Mouse (Mus musculus): ENCODE results near the gene Isg20. TPM values are rescaled to one million over a fixed set of nuclear protein-coding genes. Genes with fewer than 3 reads are reported as not detected.

Gene Isg20
- polyA plus RNA-seq (2016; fragmentation: Nextera tagmentation; extraction: Ambion mirVana): 0.59 TPM in 1 of 2 replicates, not detected in the other

DNA sequence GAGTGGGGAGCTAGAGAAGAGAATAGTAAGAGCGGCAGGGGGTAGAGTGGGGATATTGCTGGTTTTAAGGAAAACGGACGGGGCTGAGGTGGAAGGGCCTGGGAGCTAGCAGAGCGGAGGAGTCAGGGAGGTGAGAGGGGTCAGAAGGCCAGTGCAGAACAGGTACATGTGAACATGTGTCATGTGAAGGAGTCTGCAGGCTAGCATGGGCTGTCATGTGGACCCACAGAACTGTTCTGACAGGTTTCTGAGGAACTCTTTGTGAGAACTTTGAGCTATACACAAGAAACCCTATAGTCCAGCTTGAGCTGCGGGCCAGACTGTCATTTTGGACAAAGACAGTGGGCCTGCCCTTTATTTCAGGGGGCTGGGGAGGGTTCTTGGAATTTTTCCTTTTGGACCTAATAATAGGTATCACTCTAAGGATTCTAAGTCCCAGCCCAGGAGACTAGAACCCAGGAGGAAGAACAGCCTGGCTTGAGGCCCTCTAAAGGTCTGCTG, at the start of gene Isg20:
Gene Isg20 (plus strand): TSS at position 451 of the 501 bp plus-strand sequence.
- peak within 1 kb of the TSS; percentile 23 for H3K4me2 ChIP-seq (replicated peaks)
- no peaks in the 10 kb centered on the region for H3K36me3 ChIP-seq
- H3K4me1 ChIP-seq: 0 out of 2 replicates have a peak, but pooled peaks cover 5% of the 10 kb centered on the region
- no peak within 1 kb of the TSS for H3K4me3 ChIP-seq
- H3K27ac ChIP-seq: no peak within 1 kb of the TSS
- H3K27me3 ChIP-seq: no peaks in the 10 kb centered on the region
- no peak for ATAC-seq (ENCODE audit: insufficient number of reproducible peaks, insufficient read depth, low FRiP score, low TSS enrichment)
- H3K9me3 ChIP-seq: no peaks in the 10 kb centered on the region
- no peak within 1 kb of the TSS for H3K9ac ChIP-seq
- WGBS: 64% methylated on average over 5 of the region's 5 CpGs

DNA sequence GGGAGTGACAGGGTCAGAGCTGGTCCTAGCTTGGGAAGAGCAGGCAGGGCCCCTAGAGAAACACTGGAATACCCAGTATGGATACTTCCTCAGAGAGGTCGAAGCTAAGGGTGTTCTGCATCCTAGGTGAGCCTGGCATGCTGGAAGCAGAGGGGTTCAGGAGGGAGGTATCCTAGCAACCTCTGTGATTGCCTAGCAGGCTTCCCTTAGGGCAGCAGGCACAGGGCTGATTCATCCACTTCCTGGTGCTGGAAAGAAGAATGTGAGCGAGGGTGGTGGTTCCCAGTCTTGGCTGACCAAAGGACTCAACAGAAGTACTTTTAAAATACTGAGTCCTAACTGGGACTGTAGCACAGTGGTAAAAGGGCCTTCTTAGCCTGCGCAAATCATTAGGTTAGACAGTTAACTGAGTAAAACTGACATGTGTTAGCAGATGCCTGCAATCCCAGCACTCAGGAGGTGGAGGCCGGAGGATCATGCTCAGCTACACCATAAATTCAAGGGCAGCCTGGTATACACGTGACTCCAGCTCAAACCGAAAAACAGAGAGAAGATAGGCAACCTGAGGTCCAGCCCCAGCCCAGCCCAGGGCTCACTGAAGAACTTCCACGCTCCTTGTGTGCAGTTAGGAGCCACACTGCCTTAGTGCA, 49.3 kb upstream of the Isg20 start:
- Histone ChIP-seq H3K36me3 (no peaks in the 10 kb centered on the region), H3K4me3 (no peak overlapping the region), H3K9ac (no peak overlapping the region), H3K4me2 (replicated peaks) (no peak overlapping the region), H3K9me3 (no peaks in the 10 kb centered on the region), H3K27ac (no peak overlapping the region), H3K27me3 (no peaks in the 10 kb centered on the region), H3K4me1 (no peaks in the 10 kb centered on the region)
- ATAC-seq (ENCODE audit: insufficient number of reproducible peaks, insufficient read depth, low FRiP score, low TSS enrichment): no peak
- 76% methylated on average over 7 of the region's 7 CpGs for WGBS

DNA sequence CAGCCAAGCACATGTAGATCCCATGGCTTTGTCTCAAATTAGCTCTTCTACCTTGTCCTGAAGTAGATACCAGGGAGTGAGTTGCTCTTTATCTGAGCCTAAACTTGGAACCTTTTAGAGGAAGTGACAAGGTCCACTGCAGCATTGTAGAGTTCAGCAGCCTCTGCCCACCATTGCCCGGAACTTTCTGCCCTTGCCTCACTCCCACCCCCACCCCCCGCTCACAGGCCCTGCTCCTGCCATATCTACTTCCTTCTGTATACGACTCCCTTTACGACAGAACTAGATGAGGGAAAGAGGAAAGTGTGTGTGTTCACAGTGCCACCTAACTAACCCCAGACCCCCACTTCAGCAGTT, 48.8 kb upstream of the Isg20 start:
- no peak for ATAC-seq (ENCODE audit: insufficient number of reproducible peaks, insufficient read depth, low FRiP score, low TSS enrichment)
- no peaks in the 10 kb centered on the region for H3K27me3 ChIP-seq
- 81% methylated on average over 4 of the region's 4 CpGs for WGBS

DNA sequence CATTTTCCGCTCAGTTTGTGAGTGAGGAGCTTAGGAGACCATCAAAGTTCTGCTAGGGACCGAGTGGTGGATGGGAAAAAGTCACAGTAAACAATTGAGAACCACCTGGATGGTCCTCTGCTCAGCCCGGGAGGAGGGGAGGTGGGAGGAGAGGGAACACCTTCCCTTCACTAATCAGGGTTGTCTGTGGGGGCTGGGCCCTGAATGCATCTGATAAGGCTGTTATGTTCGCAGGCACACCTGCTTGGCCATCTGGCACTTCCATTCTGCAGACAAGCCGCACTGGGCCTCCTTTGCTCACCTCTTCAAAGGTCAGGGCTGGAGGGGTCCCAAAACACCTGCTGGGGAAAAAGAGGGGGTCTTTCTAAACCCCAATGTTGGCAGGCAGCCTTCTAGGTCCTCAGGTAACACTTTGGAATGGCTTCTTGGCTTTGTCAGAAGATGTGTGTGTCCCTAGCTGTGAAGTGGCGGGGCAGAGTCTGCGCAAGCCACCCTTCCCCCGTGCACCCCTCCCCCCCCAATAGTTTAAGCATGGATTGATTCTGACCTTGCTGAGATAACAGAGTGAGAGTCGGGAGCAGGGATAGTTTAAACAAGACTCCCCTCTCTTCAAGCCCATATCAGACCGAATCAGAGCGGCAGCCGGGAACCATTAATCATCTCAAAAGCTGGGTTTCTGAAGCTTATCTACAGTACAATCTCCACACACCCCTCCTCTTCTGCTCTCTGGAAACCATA, 47.8 kb upstream of the Isg20 start:
- Histone ChIP-seq H3K9me3 (no peaks in the 10 kb centered on the region), H3K27ac (no peak overlapping the region), H3K36me3 (no peaks in the 10 kb centered on the region), H3K4me1 (no peaks in the 10 kb centered on the region), H3K27me3 (no peaks in the 10 kb centered on the region), H3K9ac (no peak overlapping the region), H3K4me3 (no peak overlapping the region), H3K4me2 (replicated peaks) (no peak overlapping the region)
- 55% methylated on average over 12 of the region's 12 CpGs for WGBS
- ATAC-seq (ENCODE audit: insufficient number of reproducible peaks, insufficient read depth, low FRiP score, low TSS enrichment): no peak

More for the DNA sequence above, 48.8 kb upstream of the Isg20 start:
- H3K4me2 ChIP-seq (replicated peaks): no peak overlapping the region
- H3K9ac ChIP-seq: no peak overlapping the region
- H3K4me3 ChIP-seq: no peak overlapping the region
- H3K4me1 ChIP-seq: no peaks in the 10 kb centered on the region
- no peaks in the 10 kb centered on the region for H3K9me3 ChIP-seq
- H3K36me3 ChIP-seq: no peaks in the 10 kb centered on the region
- no peak overlapping the region for H3K27ac ChIP-seq

DNA sequence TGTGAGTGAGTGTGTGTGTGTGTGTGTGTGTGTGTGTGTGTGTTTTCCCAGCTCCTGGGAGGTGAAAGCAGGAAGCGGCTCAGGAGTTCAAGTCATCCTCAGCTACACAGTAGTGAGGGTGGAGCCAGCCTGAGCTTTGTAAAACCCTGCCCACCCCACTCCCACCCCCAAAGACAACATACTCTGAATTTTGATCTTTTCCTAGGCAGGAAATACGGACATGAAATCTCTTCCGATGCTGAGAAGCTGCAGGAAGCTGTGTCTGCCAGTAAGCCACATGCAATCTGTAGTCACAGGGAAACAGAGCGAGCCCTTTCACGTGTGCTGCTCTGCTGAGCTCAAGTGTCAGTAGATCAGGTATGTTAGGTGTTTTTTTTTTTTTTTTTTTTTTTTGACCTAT, 44.5 kb upstream of the Isg20 start:
- Histone ChIP-seq H3K4me2 (replicated peaks) (no peak overlapping the region), H3K4me1 (no peaks in the 10 kb centered on the region), H3K4me3 (no peak overlapping the region), H3K9me3 (no peaks in the 10 kb centered on the region), H3K27me3 (no peaks in the 10 kb centered on the region), H3K36me3 (no peaks in the 10 kb centered on the region), H3K27ac (no peak overlapping the region), H3K9ac (no peak overlapping the region)
- 56% methylated on average over 4 of the region's 5 CpGs for WGBS
- no peak for ATAC-seq (ENCODE audit: insufficient number of reproducible peaks, insufficient read depth, low FRiP score, low TSS enrichment)

DNA sequence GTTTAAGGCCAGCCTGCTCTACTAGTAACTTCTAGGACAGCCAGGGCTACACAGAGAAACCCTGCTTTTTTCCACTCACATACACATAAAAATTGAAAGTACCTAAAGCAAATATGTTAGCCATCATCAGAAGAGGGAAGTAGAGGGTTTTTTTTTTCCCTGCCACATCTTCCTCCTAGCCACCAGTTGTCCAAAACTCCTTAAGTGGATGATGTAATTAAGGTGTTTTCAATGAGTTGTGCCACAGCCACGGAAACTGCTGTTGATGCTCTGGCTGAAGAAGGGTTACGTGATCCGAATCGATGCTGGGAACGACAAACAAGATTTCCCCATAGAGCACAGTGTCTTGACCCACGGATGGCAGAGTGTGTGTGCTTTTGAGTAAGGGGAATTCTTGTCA, 40.9 kb upstream of the Isg20 start:
- no peak overlapping the region for H3K4me3 ChIP-seq
- H3K9ac ChIP-seq: no peak overlapping the region
- WGBS: 84% methylated on average over 6 of the region's 6 CpGs
- H3K36me3 ChIP-seq: no peaks in the 10 kb centered on the region
- no peak for ATAC-seq (ENCODE audit: insufficient number of reproducible peaks, insufficient read depth, low FRiP score, low TSS enrichment)
- no peak overlapping the region for H3K27ac ChIP-seq
- no peaks in the 10 kb centered on the region for H3K9me3 ChIP-seq
- no peaks in the 10 kb centered on the region for H3K27me3 ChIP-seq
- no peak overlapping the region for H3K4me2 ChIP-seq (replicated peaks)
- no peaks in the 10 kb centered on the region for H3K4me1 ChIP-seq

DNA sequence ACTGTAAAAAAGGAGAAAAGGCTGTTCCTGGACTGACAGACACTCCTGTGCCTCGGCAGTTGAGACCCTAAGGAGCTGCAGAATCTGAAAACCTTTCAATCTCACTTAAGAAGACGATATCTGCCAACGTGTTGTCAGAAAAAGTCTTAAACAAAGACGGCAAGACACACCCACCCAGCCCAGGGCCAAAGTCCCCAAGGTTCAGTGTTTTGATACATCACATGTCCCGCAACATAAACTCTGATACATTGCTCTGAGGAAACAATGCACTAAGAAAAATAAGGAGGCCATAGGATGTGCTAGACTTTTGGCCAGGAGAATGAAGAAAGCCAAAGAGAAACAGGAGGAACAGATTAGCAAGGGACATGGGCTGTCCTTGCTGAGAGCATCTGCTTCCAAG, 40.4 kb upstream of the Isg20 start:
- no peak overlapping the region for H3K4me2 ChIP-seq (replicated peaks)
- H3K9ac ChIP-seq: no peak overlapping the region
- H3K9me3 ChIP-seq: no peaks in the 10 kb centered on the region
- no peaks in the 10 kb centered on the region for H3K27me3 ChIP-seq
- H3K4me1 ChIP-seq: no peaks in the 10 kb centered on the region
- ATAC-seq (ENCODE audit: insufficient number of reproducible peaks, insufficient read depth, low FRiP score, low TSS enrichment): no peak
- 76% methylated on average over 5 of the region's 5 CpGs for WGBS
- no peaks in the 10 kb centered on the region for H3K36me3 ChIP-seq
- no peak overlapping the region for H3K27ac ChIP-seq
- H3K4me3 ChIP-seq: no peak overlapping the region

DNA sequence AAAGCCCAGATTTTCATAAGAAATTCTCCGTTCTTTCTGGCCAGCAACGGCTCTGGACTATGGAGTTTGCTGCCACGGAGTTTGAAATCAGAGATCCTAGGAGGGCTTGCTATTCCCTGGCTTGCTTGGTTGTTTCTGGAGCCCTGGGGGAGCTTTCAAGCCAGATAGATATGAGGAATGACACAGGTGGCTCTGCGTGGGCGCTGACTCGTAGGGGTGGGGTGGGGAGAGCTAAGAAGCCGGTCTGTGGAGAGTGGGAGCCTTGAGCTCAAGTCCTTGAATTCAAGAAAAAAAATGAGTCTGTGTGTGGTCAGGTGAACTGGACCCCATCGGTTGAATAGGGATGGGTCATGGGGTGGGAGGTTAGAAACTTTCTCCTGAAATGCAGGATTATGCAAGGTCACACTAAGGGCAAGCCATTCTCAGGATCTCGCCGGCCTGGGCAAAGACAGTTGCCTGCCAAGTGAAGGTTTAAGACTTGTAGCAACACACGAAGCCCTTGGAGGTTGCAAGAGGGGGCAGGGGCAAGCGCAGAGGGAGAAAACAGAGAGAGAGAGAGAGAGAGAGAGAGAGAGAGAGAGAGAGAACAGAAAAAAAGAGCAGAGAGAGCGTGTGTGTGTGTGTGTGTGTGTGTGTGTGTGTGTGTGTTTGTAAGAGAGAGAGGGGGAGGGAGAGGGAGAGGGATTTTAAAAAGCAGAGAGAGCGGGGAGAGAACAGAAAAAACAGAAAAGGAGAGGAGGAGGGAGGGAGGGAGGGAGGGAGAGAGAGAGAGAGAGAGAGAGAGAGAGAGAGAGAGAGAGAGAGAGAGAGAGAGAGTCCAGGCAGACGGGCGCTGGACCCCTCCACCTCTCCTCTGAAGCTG, 31.4 kb upstream of the Isg20 start:
- 13% methylated on average over 16 of the region's 16 CpGs for WGBS
- Histone ChIP-seq H3K4me3 (peak overlapping the region; percentile 26), H3K27ac (no peak overlapping the region), H3K9me3 (no peaks in the 10 kb centered on the region), H3K27me3 (peaks cover 47% of the 10 kb centered on the region), H3K4me2 (replicated peaks) (peak overlapping the region; percentile 56), H3K9ac (peak overlapping the region; percentile 38; the same call in 1 of the 2 replicates), H3K36me3 (no peaks in the 10 kb centered on the region), H3K4me1 (peaks cover 19% of the 10 kb centered on the region; the same call in 1 of the 2 replicates)
- ATAC-seq (ENCODE audit: insufficient number of reproducible peaks, insufficient read depth, low FRiP score, low TSS enrichment): no peak; the same call in 1 of the 2 replicates

DNA sequence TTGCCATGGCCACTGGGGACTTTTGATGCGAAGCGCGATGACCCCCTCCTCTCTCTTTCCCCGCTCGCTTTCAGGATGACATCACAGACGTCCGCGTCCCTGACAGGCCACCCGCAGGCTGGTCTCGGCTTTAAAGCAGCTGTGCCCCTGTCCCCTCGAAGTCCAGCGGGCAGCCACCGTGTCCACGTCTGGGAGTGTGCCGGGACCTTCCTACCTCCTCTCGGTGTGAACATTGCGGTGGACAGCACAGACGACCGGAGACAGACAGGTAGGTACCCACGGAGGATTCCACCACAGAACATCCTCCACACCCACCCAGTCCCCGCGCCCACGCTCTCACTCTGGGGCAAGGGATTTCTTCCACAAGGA, 30.8 kb upstream of the Isg20 start:
- Histone ChIP-seq H3K27me3 (peaks cover 47% of the 10 kb centered on the region), H3K9ac (peak overlapping the region; percentile 38; the same call in 1 of the 2 replicates)
- no peak for ATAC-seq (ENCODE audit: insufficient number of reproducible peaks, insufficient read depth, low FRiP score, low TSS enrichment)

DNA sequence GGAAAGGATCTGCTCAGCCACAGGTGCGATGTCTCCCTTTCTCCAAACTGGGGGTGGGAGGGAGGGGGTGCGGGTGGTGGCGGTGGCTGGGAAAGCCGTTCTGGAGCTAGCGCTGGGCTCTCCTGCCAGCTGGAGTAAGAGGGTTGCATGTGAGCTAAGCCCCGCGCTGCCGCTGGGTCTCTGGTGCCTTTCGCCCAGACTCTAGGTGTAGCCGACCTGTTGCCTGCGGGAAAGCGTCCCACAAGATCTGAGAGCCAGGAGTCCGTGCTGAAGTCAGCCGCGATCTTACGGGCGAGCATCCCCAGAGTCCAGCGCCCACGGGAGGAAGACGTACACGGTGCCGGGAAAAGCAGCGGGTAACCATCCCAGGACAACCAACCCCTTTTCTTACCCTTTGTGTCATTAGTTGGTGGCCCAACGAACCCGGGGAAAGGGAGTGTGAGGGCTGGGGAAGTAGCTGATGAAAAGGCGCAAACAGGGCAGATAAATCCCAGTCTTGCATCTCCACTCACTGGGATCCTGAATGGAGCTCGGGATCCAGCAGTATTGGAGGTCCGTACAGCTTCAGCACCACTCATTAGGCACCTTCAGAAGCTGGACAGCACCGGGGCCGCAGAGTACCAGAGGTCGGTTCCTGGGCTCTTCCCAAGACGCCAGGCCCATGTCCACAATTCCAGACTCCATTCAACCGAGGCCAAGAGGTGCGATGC, 30.1 kb upstream of the Isg20 start:
- H3K27ac ChIP-seq: no peak overlapping the region
- ATAC-seq (ENCODE audit: insufficient number of reproducible peaks, insufficient read depth, low FRiP score, low TSS enrichment): no peak
- H3K4me3 ChIP-seq: peak overlapping the region; percentile 26
- H3K4me2 ChIP-seq (replicated peaks): peak overlapping the region; percentile 56
- H3K4me1 ChIP-seq: peaks cover 25% of the 10 kb centered on the region; the same call in 1 of the 2 replicates
- H3K27me3 ChIP-seq: peaks cover 54% of the 10 kb centered on the region
- H3K9me3 ChIP-seq: no peaks in the 10 kb centered on the region
- peak overlapping the region; percentile 38; the same call in 1 of the 2 replicates for H3K9ac ChIP-seq
- H3K36me3 ChIP-seq: no peaks in the 10 kb centered on the region
- WGBS: 3% methylated on average over 34 of the region's 34 CpGs

More for the DNA sequence above, 30.8 kb upstream of the Isg20 start:
- H3K4me2 ChIP-seq (replicated peaks): peak overlapping the region; percentile 56
- H3K4me1 ChIP-seq: peaks cover 22% of the 10 kb centered on the region; the same call in 1 of the 2 replicates
- H3K9me3 ChIP-seq: no peaks in the 10 kb centered on the region
- no peak overlapping the region for H3K27ac ChIP-seq
- H3K4me3 ChIP-seq: peak overlapping the region; percentile 26
- H3K36me3 ChIP-seq: no peaks in the 10 kb centered on the region
- 2% methylated on average over 20 of the region's 23 CpGs for WGBS

DNA sequence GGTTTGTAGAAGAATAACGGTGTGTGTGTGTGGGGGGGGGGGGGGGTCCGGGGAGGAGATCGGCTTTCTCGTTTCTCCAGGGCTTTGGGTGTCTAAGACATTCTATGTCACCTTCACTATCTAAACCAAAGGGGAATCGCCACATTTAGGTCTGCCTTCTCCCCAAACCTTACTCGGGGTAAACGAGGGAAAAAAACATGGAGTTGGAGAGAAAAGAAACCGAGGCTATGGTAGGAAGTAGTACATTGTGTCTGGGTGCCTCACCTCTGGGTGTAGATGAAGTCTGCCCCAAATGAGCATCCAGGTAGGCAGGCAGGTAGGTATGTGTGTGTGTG, 29.5 kb upstream of the Isg20 start:
- Histone ChIP-seq H3K36me3 (no peaks in the 10 kb centered on the region), H3K27me3 (peaks cover 59% of the 10 kb centered on the region), H3K9ac (no peak overlapping the region), H3K4me3 (peak overlapping the region; percentile 26), H3K9me3 (no peaks in the 10 kb centered on the region), H3K27ac (no peak overlapping the region), H3K4me1 (peaks cover 25% of the 10 kb centered on the region; the same call in 1 of the 2 replicates), H3K4me2 (replicated peaks) (peak overlapping the region; percentile 56)
- no peak for ATAC-seq (ENCODE audit: insufficient number of reproducible peaks, insufficient read depth, low FRiP score, low TSS enrichment)
- 9% methylated on average over 8 of the region's 8 CpGs for WGBS
